ENCODE assay signal across 23 mouse cellular contexts in the genomic region with DNA sequence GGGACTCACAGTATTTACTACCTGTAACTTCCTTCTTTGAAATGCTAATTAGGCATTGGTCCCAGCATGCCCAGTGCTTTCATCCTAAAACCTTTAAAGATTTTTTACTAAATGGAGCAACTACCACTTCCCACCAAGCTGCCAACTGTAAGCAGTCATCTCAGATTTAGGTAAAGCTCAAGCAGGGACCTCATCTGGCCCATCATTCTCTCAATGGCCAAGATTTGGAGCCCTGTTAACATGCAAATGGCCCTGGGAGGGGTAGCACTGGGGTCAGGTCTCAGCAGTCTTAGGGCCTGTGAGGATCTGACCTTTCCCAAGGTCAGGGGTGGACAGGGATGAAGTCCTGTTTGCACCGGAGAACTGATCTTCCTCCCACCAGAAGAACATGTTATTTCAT.
A peak's percentile ranks its signal among the peaks of the same experiment; 100 is the strongest.
DNase-seq lines count a peak whose midpoint lies in the region; ATAC-seq and TF ChIP-seq lines count a peak whose summit lies in the region.
"Had no signal": no experiment of that assay in that cellular context is flagged by ENCODE, and none has a peak within 500 bp of the region (broad histone marks: within the 10 kb centered on the region; RNA-seq: fewer than 3 reads in every experiment).

No protein-coding gene starts in this region.

- no peak for TF ChIP-seq POLR2A in ES-Bruce4 (IDR thresholded peaks at IDR 0.05; ENCODE audit: insufficient read depth, low read length)

- H3K4me1 ChIP-seq in ES-Bruce4 (ENCODE audit: control insufficient read depth, insufficient read depth, low read length): no peaks in the 10 kb centered on the region
- H3K4me1 ChIP-seq in ES-E14 (ENCODE audit: control insufficient read depth in 2 of 2, insufficient read depth in 2 of 2, low read length in 2 of 2, poor library complexity in 1 of 2): no peaks in the 10 kb centered on the region
- no peaks in the 10 kb centered on the region for H3K4me1 ChIP-seq in heart, embryonic 10.5 days
- no peaks in the 10 kb centered on the region for H3K4me1 ChIP-seq in neural tube, embryonic 15.5 days
- H3K4me1 ChIP-seq: embryonic facial prominence, embryonic 10.5 days; embryonic facial prominence, embryonic 12.5 days; forebrain, embryonic 13.5 days; forebrain, embryonic 15.5 days had no signal

- DNase-seq in ES-E14 (ENCODE audit: low read depth, low spot score) (peak; percentile 38), WW6 (ENCODE audit: low read depth, low spot score) (peak; percentile 16)
- DNase-seq in kidney, postnatal 14 days: no peak
- no peak for DNase-seq in heart, embryonic 10.5 days (ENCODE audit: low spot score)
- DNase-seq: adrenal gland, adult 8-10 months; adrenal gland, postnatal 14 days; adrenal gland, postnatal 36 days; B cell, adult 2 months; cerebellum, adult 11-12 months; cerebellum, adult 2 months; cerebellum, adult 9-10 months; cerebellum, postnatal 10 days; cerebellum, postnatal 25 days; forebrain, postnatal 0 days had no signal

- no peaks in the 10 kb centered on the region for H3K9me3 ChIP-seq in ES-Bruce4 (replicated peaks; ENCODE audit: control insufficient read depth, insufficient read depth, low read length, poor library complexity, severe bottlenecking)
- H3K9me3 ChIP-seq in ES-E14 (ENCODE audit: control insufficient read depth, insufficient read depth, low read depth, low read length): no peaks in the 10 kb centered on the region
- no peaks in the 10 kb centered on the region for H3K9me3 ChIP-seq in heart, embryonic 10.5 days
- H3K9me3 ChIP-seq in neural tube, embryonic 15.5 days (replicated peaks): no peaks in the 10 kb centered on the region
- H3K9me3 ChIP-seq: embryonic facial prominence, embryonic 10.5 days; embryonic facial prominence, embryonic 12.5 days; forebrain, embryonic 13.5 days; forebrain, embryonic 15.5 days had no signal

- H3K9ac ChIP-seq in ES-Bruce4 (ENCODE audit: low read depth, poor library complexity, severe bottlenecking): no peak overlapping the region
- no peak overlapping the region for H3K9ac ChIP-seq in ES-E14 (ENCODE audit: insufficient read depth, low read depth, low read length, poor library complexity, severe bottlenecking)
- H3K9ac ChIP-seq in neural tube, embryonic 15.5 days (replicated peaks): no peak overlapping the region
- H3K9ac ChIP-seq: embryonic facial prominence, embryonic 12.5 days; forebrain, embryonic 13.5 days; forebrain, embryonic 15.5 days; forebrain, postnatal 0 days had no signal

- in situ Hi-C loops in ES-E14 (cut with MboI; ENCODE audit: low sequenced_read_pairs in 2 of 2, unreplicated experiment in 2 of 2): no loop called here

- H3K27me3 ChIP-seq in ES-Bruce4 (ENCODE audit: control insufficient read depth, insufficient read depth, low read length, poor library complexity, severe bottlenecking): no peaks in the 10 kb centered on the region
- no peaks in the 10 kb centered on the region for H3K27me3 ChIP-seq in heart, embryonic 10.5 days (ENCODE audit: insufficient read depth, poor library complexity, severe bottlenecking)
- no peaks in the 10 kb centered on the region for H3K27me3 ChIP-seq in neural tube, embryonic 15.5 days (replicated peaks)
- H3K27me3 ChIP-seq: CH12.LX; embryonic facial prominence, embryonic 12.5 days; forebrain, embryonic 13.5 days; forebrain, embryonic 15.5 days had no signal

- ATAC-seq in neural tube, embryonic 15.5 days (ENCODE audit: low FRiP score): no peak
- ATAC-seq: activated CD4-positive, CD25-positive, alpha-beta regulatory T cell, adult 4 months; CD4-positive, CD25-positive, alpha-beta regulatory T cell, adult 4 months; forebrain, embryonic 13.5 days; forebrain, embryonic 15.5 days; forebrain, postnatal 0 days had no signal

- no peak overlapping the region for H3K4me3 ChIP-seq in ES-Bruce4 (ENCODE audit: low read depth, low read length)
- H3K4me3 ChIP-seq in ES-E14 (ENCODE audit: insufficient read depth in 1 of 2, low read depth in 1 of 2, low read length in 2 of 2, poor library complexity in 1 of 2, severe bottlenecking in 1 of 2): no peak overlapping the region
- H3K4me3 ChIP-seq in heart, embryonic 10.5 days: no peak overlapping the region
- H3K4me3 ChIP-seq in neural tube, embryonic 15.5 days (replicated peaks): no peak overlapping the region
- H3K4me3 ChIP-seq: embryonic facial prominence, embryonic 10.5 days; embryonic facial prominence, embryonic 12.5 days; forebrain, embryonic 13.5 days; forebrain, embryonic 15.5 days had no signal

- H3K36me3 ChIP-seq in ES-Bruce4 (ENCODE audit: control insufficient read depth, insufficient read depth, low read length, poor library complexity, severe bottlenecking) (no peaks in the 10 kb centered on the region), ES-E14 (ENCODE audit: control insufficient read depth, insufficient read depth, low read length, poor library complexity, severe bottlenecking) (no peaks in the 10 kb centered on the region)
- H3K36me3 ChIP-seq in heart, embryonic 10.5 days: no peaks in the 10 kb centered on the region
- H3K36me3 ChIP-seq in neural tube, embryonic 15.5 days: no peaks in the 10 kb centered on the region
- H3K36me3 ChIP-seq: embryonic facial prominence, embryonic 10.5 days; embryonic facial prominence, embryonic 12.5 days; forebrain, embryonic 15.5 days had no signal

- no peak for TF ChIP-seq CTCF in ES-Bruce4 (IDR thresholded peaks at IDR 0.05; ENCODE audit: low read depth, low read length)

- TF ChIP-seq EP300 in ES-Bruce4 (IDR thresholded peaks at IDR 0.05; ENCODE audit: insufficient read depth, low read depth, low read length): peak; percentile 65

- H3K27ac ChIP-seq in ES-Bruce4 (ENCODE audit: insufficient read depth, low read length) (no peak overlapping the region), ES-E14 (ENCODE audit: insufficient read depth, low read depth, low read length, poor library complexity, severe bottlenecking) (no peak overlapping the region)
- no peak overlapping the region for H3K27ac ChIP-seq in heart, embryonic 10.5 days
- no peak overlapping the region for H3K27ac ChIP-seq in neural tube, embryonic 15.5 days (replicated peaks)
- H3K27ac ChIP-seq: embryonic facial prominence, embryonic 10.5 days; embryonic facial prominence, embryonic 12.5 days; forebrain, embryonic 13.5 days; forebrain, embryonic 15.5 days had no signal

- 49% methylated on average over 1 of the region's 1 CpGs for WGBS in heart, embryonic 10.5 days
- WGBS in neural tube, embryonic 15.5 days: 30% methylated on average over 1 of the region's 1 CpGs

- H3K4me2 ChIP-seq in neural tube, embryonic 15.5 days: no peak overlapping the region
- H3K4me2 ChIP-seq: embryonic facial prominence, embryonic 12.5 days; forebrain, embryonic 13.5 days; forebrain, embryonic 15.5 days had no signal

TF ChIP-seq in ES-E14, 5 proteins besides CTCF, POLR2A, EP300 and RAD21:
- no peak for TF ChIP-seq ZNF384 (IDR thresholded peaks at IDR 0.05; ENCODE audit: low read depth, low read length)
- TF ChIP-seq CHD2 (IDR thresholded peaks at IDR 0.05; ENCODE audit: low read depth, low read length): no peak
- TF ChIP-seq HCFC1 (IDR thresholded peaks at IDR 0.05; ENCODE audit: borderline replicate concordance, insufficient read depth, low read length): no peak
- TF ChIP-seq MAFK (IDR thresholded peaks at IDR 0.05; ENCODE audit: insufficient read depth, low read depth, low read length): no peak
- no peak for TF ChIP-seq ZC3H11A (IDR thresholded peaks at IDR 0.05; ENCODE audit: borderline replicate concordance, low read depth, low read length)

Comparison
In these comparisons a context has a peak if more than half of its experiments do, and no peak if none do; other contexts are left out.
1. DNase-seq: peak in ES-E14 (single experiment) and WW6 (single experiment); none in kidney, postnatal 14 days (single experiment) and heart, embryonic 10.5 days (single experiment).